Mouse (Mus musculus): ENCODE data around the gene Aaas. TPM values are rescaled to one million over a fixed set of nuclear protein-coding genes. Genes with fewer than 3 reads are reported as not detected.

The Aaas gene
- polyA plus RNA-seq, 1 experiment from 2014 or later: 76.6 TPM

- no peaks in the 10 kb centered on the region for H3K9me3 ChIP-seq
- WGBS: 8% methylated on average over 25 of the region's 25 CpGs
- H3K36me3 ChIP-seq: peaks cover 27% of the 10 kb centered on the region
- no peak within 1 kb of the TSS for H3K27ac ChIP-seq
- no peaks in the 10 kb centered on the region for H3K27me3 ChIP-seq
- peak within 1 kb of the TSS; percentile 68 for H3K9ac ChIP-seq
- H3K4me1 ChIP-seq: peaks cover 6% of the 10 kb centered on the region
- ATAC-seq (ENCODE audit: low FRiP score, low read depth): peak; percentile 99
- H3K4me2 ChIP-seq (replicated peaks): peak within 1 kb of the TSS; percentile 89
- H3K4me3 ChIP-seq: peak within 1 kb of the TSS; percentile 71
These were observed 54.8 kb downstream of the Aaas start, which contains the start of gene Espl1 for GRCm38 (mm10) chr15:102295633-102296367. Gene Espl1 (plus strand): TSS chr15:102296266.

Other genes starting within 250 kb of the Aaas start
- gene Spryd3, start 214.5 kb downstream of the Aaas start, polyA plus RNA-seq (2015; fragmentation: Nextera tagmentation; extraction: Ambion mirVana): 22.9 and 23.2 TPM in 2 replicates
- gene Igfbp6, start 206.4 kb downstream of the Aaas start, polyA plus RNA-seq (2015; fragmentation: Nextera tagmentation; extraction: Ambion mirVana): 3.9 and 4.4 TPM in 2 replicates
- gene Soat2, start 200.2 kb downstream of the Aaas start, polyA plus RNA-seq (2015; fragmentation: Nextera tagmentation; extraction: Ambion mirVana): 0.20 and 0.27 TPM in 2 replicates
- 74.2 and 82.6 TPM in 2 replicates for gene Zfp740, start 147.5 kb downstream of the Aaas start, polyA plus RNA-seq (2015; fragmentation: Nextera tagmentation; extraction: Ambion mirVana)
- 75.2 and 82.1 TPM in 2 replicates for gene Csad, start 146.0 kb downstream of the Aaas start, polyA plus RNA-seq (2015; fragmentation: Nextera tagmentation; extraction: Ambion mirVana)
- 3.2 and 3.5 TPM in 2 replicates for gene Itgb7, start 118.8 kb downstream of the Aaas start, polyA plus RNA-seq (2015; fragmentation: Nextera tagmentation; extraction: Ambion mirVana)
- 131 and 145 TPM in 2 replicates for gene Rarg, start 93.3 kb downstream of the Aaas start, polyA plus RNA-seq (2015; fragmentation: Nextera tagmentation; extraction: Ambion mirVana)
- gene Gm9918, start 80.2 kb downstream of the Aaas start, polyA plus RNA-seq (2015; fragmentation: Nextera tagmentation; extraction: Ambion mirVana): 1.1 and 1.3 TPM in 2 replicates
- gene Mfsd5, start 71.3 kb downstream of the Aaas start, polyA plus RNA-seq (2015; fragmentation: Nextera tagmentation; extraction: Ambion mirVana): 64.7 and 65.8 TPM in 2 replicates
- 23.7 and 32.2 TPM in 2 replicates for gene Espl1, start 54.5 kb downstream of the Aaas start, polyA plus RNA-seq (2015; fragmentation: Nextera tagmentation; extraction: Ambion mirVana)
- gene Pfdn5, start 24.7 kb downstream of the Aaas start, polyA plus RNA-seq (2015; fragmentation: Nextera tagmentation; extraction: Ambion mirVana): 431 and 451 TPM in 2 replicates
- gene Myg1, start 19.1 kb downstream of the Aaas start, polyA plus RNA-seq (2015; fragmentation: Nextera tagmentation; extraction: Ambion mirVana): 110 and 116 TPM in 2 replicates
- 6.0 and 7.4 TPM in 2 replicates for gene Sp7, start 16.4 kb upstream of the Aaas start, polyA plus RNA-seq (2015; fragmentation: Nextera tagmentation; extraction: Ambion mirVana)
- gene Sp1, start 55.4 kb upstream of the Aaas start, polyA plus RNA-seq (2015; fragmentation: Nextera tagmentation; extraction: Ambion mirVana): 11.6 and 12.0 TPM in 2 replicates
- gene Amhr2, start 94.6 kb upstream of the Aaas start, polyA plus RNA-seq (2015; fragmentation: Nextera tagmentation; extraction: Ambion mirVana): 0.23 and 0.36 TPM in 2 replicates
- gene Prr13, start 108.3 kb upstream of the Aaas start, polyA plus RNA-seq (2015; fragmentation: Nextera tagmentation; extraction: Ambion mirVana): 59.5 and 62.6 TPM in 2 replicates
- 262 and 273 TPM in 2 replicates for gene Pcbp2, start 119.8 kb upstream of the Aaas start, polyA plus RNA-seq (2015; fragmentation: Nextera tagmentation; extraction: Ambion mirVana)
- gene Gm10337, start 153.0 kb upstream of the Aaas start, polyA plus RNA-seq (2015; fragmentation: Nextera tagmentation; extraction: Ambion mirVana): 2.5 and 7.5 TPM in 2 replicates
- gene Map3k12, start 166.3 kb upstream of the Aaas start, polyA plus RNA-seq (2015; fragmentation: Nextera tagmentation; extraction: Ambion mirVana): 22.4 and 24.5 TPM in 2 replicates
- gene Tarbp2, start 167.4 kb upstream of the Aaas start, polyA plus RNA-seq (2015; fragmentation: Nextera tagmentation; extraction: Ambion mirVana): 101 and 107 TPM in 2 replicates
- gene Npff, start 174.2 kb upstream of the Aaas start, polyA plus RNA-seq (2015; fragmentation: Nextera tagmentation; extraction: Ambion mirVana): 2.9 and 3.4 TPM in 2 replicates